Comparison of ENCODE assay signal across 1 mouse cellular context in the genomic region with DNA sequence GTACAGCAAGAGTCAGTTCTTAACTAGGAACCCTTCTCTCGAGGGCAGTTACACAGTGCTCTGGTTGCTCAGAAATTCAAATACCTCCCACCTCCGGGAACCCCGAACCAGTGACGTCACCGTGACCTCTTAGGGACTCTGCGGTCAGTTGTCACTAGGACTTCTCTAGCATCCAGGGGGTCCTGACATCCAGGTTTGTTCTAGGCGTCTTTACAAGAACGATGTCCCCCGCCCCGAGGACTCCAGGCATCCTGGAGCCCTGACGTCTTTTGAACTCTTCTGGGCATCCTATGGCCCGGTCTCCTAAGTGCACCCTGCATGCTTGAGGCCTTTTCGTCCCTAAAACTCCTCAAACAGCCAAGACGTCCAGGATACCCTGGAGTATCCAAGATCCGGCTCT.
TF ChIP-seq lines count a peak whose summit lies in the region.

No protein-coding gene starts in this region.

TF ChIP-seq in MEL, 35 proteins besides CTCF, POLR2A, EP300 and RAD21:
- no peak for TF ChIP-seq TBP (IDR thresholded peaks at IDR 0.05; ENCODE audit: low read depth, low read length)
- TF ChIP-seq USF2 (IDR thresholded peaks at IDR 0.05; ENCODE audit: borderline replicate concordance in 1 of 2, insufficient read depth in 1 of 2, low read depth in 1 of 2, low read length in 2 of 2) = no peak
- TF ChIP-seq RCOR1 (IDR thresholded peaks at IDR 0.05; ENCODE audit: low read depth, low read length) = no peak
- no peak for TF ChIP-seq MAZ (IDR thresholded peaks at IDR 0.05; ENCODE audit: low read depth, low read length)
- no peak for TF ChIP-seq TAL1 (IDR thresholded peaks at IDR 0.05; ENCODE audit: low read length)
- no peak for TF ChIP-seq KAT2A (conservative IDR thresholded peaks at IDR 0.05; ENCODE audit: low read depth, low read length)
- TF ChIP-seq UBTF (IDR thresholded peaks at IDR 0.05; ENCODE audit: borderline replicate concordance, insufficient read depth, low read depth, low read length) = no peak
